Mouse (Mus musculus): ENCODE results near the gene Cypt15.
"Not testable (repeated sequence)": the region's sequence is repeated elsewhere in the genome, so short reads cannot be mapped to it uniquely, and the experiment has no call there.

The Cypt15 gene

DNA sequence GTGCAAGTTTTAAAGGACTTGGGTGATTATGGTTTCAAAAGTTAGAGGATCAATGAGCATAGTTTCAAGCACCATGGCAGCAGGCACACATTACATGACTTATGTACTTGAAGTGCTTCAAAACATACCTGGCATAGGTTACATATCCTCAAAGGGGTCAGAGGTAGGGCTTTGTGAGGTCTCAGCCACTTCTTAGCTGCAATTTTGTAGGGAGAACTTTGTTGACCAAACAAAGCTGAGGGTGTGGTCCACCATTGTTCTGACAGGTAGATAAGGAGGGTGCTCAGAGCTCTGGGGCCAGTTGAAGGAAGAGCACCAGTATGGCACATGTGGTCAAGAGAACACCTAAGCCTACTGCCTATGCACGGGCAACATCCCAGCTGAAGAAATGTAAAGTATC lies at the start of gene Cypt15:
Gene Cypt15 (plus strand): TSS at position 301 of the 400 bp plus-strand sequence.
- not testable (repeated sequence) for DNase-seq (ENCODE audit: low spot score in 2 of 2)

DNA sequence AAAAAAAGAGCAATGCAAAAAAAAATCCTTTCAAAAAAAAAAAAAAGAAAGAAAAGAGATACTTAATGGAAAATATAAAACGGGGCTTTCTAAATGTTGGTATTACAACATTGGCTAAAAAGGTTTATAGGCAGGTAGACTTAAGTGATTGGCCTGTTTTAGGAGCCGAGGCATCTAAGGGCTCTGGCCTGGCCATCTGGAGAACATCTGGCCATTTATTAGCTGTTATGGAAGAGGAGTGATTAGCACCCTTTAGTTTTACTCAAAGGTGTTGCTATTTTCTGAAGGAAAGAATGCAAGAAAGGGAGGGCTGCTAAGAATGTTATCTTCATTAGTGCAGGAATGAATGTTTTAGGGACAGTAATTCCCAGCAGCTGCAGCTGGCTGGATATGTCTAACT lies 24.9 kb downstream of the Cypt15 start:
- DNase-seq (ENCODE audit: low spot score in 2 of 2): no peak

DNA sequence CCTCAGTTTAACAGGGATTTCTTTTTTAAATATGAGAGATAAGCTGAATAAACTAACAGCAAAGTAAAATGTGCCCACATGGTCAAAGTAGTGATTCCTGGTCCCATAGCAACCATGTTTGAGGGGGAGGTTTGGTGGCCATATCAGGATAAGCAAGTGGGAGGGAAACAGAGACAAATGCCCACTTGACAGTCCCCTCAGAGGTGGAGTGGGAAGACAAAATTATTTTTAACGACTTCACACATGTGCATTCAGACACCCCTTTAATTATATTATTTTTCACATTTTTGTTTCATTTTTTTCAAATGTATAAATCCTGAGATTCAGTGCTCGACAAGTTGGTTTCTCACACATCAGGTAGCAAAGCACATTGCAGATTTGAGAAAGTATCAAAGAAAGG lies 32.8 kb downstream of the Cypt15 start:
- no peak for DNase-seq (ENCODE audit: low spot score in 2 of 2)

DNA sequence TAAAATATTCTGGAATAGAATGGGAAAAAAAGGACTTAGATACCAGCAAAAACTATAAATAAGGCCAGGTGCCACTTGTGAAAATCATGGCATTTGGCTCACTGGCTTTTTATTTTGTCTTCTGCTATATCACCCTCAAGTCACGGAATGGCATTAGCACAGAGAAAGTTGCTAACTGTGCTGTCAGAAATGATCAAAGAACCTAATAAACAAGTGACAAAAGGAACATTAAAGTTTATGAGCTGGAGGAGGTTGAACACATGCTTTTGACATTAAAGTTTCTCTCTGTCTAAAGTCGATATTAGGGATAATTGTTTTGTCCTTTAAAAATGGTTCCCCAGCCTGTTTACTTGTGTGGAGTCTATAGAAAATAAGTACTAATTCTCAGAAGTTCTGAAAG lies 37.7 kb downstream of the Cypt15 start:
- DNase-seq (ENCODE audit: low spot score in 2 of 2): no peak
